Mouse (Mus musculus) bone marrow, adult 2 months (tissue): ENCODE data around the gene Rif1.

ENCODE experiments used
- CTCF ChIP-seq: fragments of 200-500 bp; IDR thresholded peaks from 2 replicates; pipeline ENCODE4 v1.5.1; 2011; ENCODE audit warnings: low read length, control low read depth; ENCODE audit not compliant: control insufficient read depth, insufficient read depth
- POLR2A ChIP-seq: fragments of 200-500 bp; IDR thresholded peaks from 2 replicates; pipeline ENCODE4 v1.6.1; 2011; ENCODE audit warnings: low read depth, mild to moderate bottlenecking, control low read depth, low read length, borderline replicate concordance; ENCODE audit not compliant: control insufficient read depth

- TF ChIP-seq CTCF: no peak
- no peak for TF ChIP-seq POLR2A
Observed at GRCm38 (mm10) chr2:52042714-52043113, 29.9 kb upstream of the Rif1 start.
